In the genomic region with DNA sequence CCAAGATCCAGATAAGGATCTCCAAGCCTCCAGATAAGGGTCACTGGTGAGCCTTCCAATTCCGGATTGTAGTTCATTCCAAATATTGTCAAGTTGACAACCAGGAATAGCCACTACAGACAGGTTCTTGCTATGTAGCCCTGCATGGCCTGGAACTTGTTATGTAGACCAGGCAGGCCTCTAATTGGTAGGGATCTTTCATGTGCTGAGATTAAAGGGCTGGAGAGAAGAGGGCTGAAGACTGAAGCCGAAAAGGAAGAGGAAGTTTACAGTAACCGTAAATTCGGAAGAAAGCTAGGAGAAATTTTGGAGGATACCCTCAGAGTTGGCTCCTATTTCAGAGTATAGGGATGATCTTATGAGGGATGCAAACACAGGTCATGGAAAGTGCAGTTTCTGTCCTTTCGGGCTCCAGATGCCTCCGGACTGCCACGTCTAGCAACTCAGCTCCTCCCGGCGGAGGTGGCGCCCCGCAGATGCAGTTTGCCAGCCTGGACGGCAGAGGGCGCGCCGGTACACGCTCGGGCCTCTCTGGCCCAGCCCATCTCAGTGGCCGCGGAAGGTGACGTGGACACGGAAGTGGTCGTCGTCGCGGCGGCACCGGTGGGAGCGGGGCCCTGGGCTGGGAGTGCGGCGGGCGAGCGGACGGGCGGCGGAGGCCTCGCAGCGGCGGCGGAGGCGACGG, we compare ENCODE assay signal across 8 mouse cellular contexts. TPM values are rescaled to one million over a fixed set of nuclear protein-coding genes. Genes with fewer than 3 reads are reported as not detected.
A peak's percentile ranks its signal among the peaks of the same experiment; 100 is the strongest.
DNase-seq lines count a peak whose midpoint lies in the region; ATAC-seq and TF ChIP-seq lines count a peak whose summit lies in the region.

Gene Lrrc59, plus strand, starts transcription at position 569 of the 685 bp plus-strand sequence.

- peak; percentile 77 for TF ChIP-seq CTCF in cortical plate, adult 2 months (IDR thresholded peaks at IDR 0.05; ENCODE audit: extremely low read depth, insufficient read depth, low read length)

- peak within 1 kb of the TSS; percentile 91 for H3K4me3 ChIP-seq in cortical plate, adult 2 months (ENCODE audit: insufficient read depth, low read length)

- peaks cover 2% of the 10 kb centered on the region; the same call in 1 of the 2 replicates for H3K4me1 ChIP-seq in cortical plate, adult 2 months (ENCODE audit: control insufficient read depth, insufficient read depth, low read length)

- DNase-seq in gastrocnemius, postnatal 10 days: peak; percentile 97
- DNase-seq in induced T-regulatory cell, adult 2 months (ENCODE audit: low read depth): peak; percentile 95
- DNase-seq in left cerebral cortex, adult 9 months (ENCODE audit: low spot score in 2 of 2): peak; percentile 77 to 95
- DNase-seq in right cerebral cortex, postnatal 14 days: peak; percentile 95
- peak; percentile 95 to 96 for DNase-seq in urinary bladder, postnatal 36 days (ENCODE audit: low spot score in 2 of 2)

- peak; percentile 98 for ATAC-seq in activated CD4-positive, CD25-positive, alpha-beta regulatory T cell, adult 4 months
- ATAC-seq in megakaryocyte progenitor cell, adult 5-6 weeks (replicated peaks; ENCODE audit: poor library complexity): peak; percentile 100

- peak within 1 kb of the TSS; percentile 36; the same call in 1 of the 2 replicates for H3K27ac ChIP-seq in cortical plate, adult 2 months (ENCODE audit: insufficient read depth, low read length)

- peak; percentile 52; the same call in 1 of the 2 replicates for TF ChIP-seq POLR2A in cortical plate, adult 2 months (IDR thresholded peaks at IDR 0.05; ENCODE audit: extremely low read depth, insufficient read depth, low read length)

RNA-seq across cellular contexts. Expression of gene Lrrc59, which starts in this region (rescaled TPM):
- 10 to 100 TPM in 1 of 2 experiments, 1 to 10 TPM in 1; 9.9 to 12.9 TPM for polyA plus RNA-seq in activated CD4-positive, CD25-positive, alpha-beta regulatory T cell, adult 4 months (2017; shearing (Covaris generic))
- polyA plus RNA-seq in cortical plate, adult 2 months (2012; rRNA removed): 70.9 and 71.8 TPM in 2 replicates
- 10 to 100 TPM; 40.4 to 51.2 TPM for total RNA-seq in gastrocnemius, postnatal 10 days (2021)
- total RNA-seq in megakaryocyte progenitor cell, adult 5-6 weeks (2015): 115 and 116 TPM in 2 replicates
- 195 and 224 TPM in 2 replicates for total RNA-seq in megakaryocyte progenitor cell, adult 5-6 weeks (2017)

Comparison
In these comparisons a context has a peak if more than half of its experiments do, and no peak if none do; other contexts are left out.
1. Peak in every context shown above with its lines: DNase-seq, ATAC-seq, H3K4me3 ChIP-seq and H3K27ac ChIP-seq.